Mouse (Mus musculus) lung, adult 2 months (tissue): ENCODE data around the gene Sox1.

Experiments
- CTCF ChIP-seq: fragments of 200-500 bp; IDR thresholded peaks from 2 replicates; pipeline ENCODE4 v1.5.1; 2011; ENCODE audit warnings: mild to moderate bottlenecking, low read length, control low read depth; ENCODE audit not compliant: insufficient read depth
- POLR2A ChIP-seq: fragments of 200-500 bp; IDR thresholded peaks from 2 replicates; pipeline ENCODE4 v1.6.1; 2011; ENCODE audit warnings: low read depth, mild to moderate bottlenecking, control low read depth, low read length, borderline replicate concordance; ENCODE audit errors: extremely low read depth

DNA sequence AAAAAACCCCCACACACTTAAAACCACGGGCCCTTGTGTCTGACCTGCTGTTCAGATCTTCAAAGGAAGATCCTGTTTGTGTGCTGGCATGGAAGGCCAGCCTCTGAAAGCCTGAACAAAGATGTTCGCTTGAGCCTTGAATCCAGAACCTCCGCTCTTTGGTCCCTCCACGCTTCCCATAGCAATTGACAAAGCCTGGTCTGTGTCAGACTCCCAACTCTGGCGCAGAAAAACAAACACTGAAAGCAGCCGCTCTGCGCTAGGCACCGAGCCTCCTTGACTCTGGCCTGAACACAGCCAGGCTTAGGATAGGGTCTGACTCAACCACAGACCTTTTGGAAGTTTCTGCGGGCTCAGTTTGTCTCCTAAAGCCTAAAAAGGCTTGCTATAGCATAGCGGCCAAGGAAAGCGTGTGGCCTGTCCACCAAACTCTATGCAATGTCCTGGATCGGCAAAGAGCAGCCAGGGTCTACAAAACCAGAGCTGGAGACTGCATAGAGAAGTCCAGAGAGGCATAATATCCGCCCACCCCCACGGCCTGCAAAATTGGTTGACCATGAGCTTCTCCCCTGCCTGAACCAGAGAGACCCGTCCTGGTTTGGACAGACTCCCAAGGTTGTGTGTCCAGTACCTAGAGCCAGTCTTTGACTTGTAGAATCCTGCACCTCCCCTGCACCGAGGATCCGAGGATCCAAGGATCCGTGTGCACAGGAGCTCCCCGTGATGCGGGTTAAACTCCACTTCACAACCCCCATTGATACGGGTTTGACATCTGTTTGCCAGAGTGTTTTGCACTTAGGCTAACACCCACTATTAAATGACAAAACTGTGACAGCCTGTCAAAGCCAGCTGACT lies 12.2 kb upstream of the Sox1 start:
- TF ChIP-seq CTCF (no peak), POLR2A (no peak)
